Mouse (Mus musculus) brain, embryonic 14.5 days (tissue): ENCODE measurements around the gene Senp1.

ENCODE experiments used
- CTCF ChIP-seq: fragments of 200-500 bp; IDR thresholded peaks from 2 replicates; pipeline ENCODE4 v1.5.1; 2012; ENCODE audit warnings: inconsistent platforms, mild to moderate bottlenecking, moderate library complexity, borderline replicate concordance; ENCODE audit not compliant: insufficient read depth, insufficient read length; ENCODE audit errors: extremely low read depth
- POLR2A ChIP-seq: fragments of 200-500 bp; IDR thresholded peaks from 2 replicates; pipeline ENCODE4 v1.6.1; 2012; ENCODE audit warnings: mild to moderate bottlenecking, inconsistent platforms, borderline replicate concordance; ENCODE audit not compliant: poor library complexity, insufficient read depth, insufficient read length, severe bottlenecking; ENCODE audit errors: extremely low read depth

DNA sequence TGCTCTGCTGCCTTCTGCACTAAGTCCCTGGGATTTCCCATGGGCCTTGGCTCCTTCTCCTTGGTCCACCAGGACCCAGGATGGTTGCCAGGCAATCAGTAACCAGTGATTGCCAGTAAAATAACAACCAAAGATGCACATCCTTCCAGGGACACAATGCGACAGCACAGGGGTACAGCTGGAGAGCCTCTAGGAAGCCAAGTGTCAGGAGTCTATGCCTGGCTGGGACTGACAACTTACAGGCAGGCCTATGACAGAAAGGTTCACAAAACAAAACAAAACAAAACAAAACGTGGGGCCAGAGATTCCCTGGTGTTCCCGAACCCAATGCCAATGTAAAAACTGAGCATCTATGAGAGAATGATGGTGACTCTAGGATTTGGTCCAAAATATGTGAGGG, 74.5 kb downstream of the Senp1 start:
- TF ChIP-seq CTCF, result no peak
- TF ChIP-seq POLR2A, result no peak
